Mouse (Mus musculus): Measurements from ENCODE around the gene Cd247.

- TF ChIP-seq POLR2A (IDR thresholded peaks at IDR 0.05; ENCODE audit: control insufficient read depth, extremely low read depth, insufficient read depth, low read length, poor library complexity) (no peak), CTCF (IDR thresholded peaks at IDR 0.05; ENCODE audit: borderline replicate concordance, control insufficient read depth, extremely low read depth, insufficient read depth, low read length, poor library complexity) (no peak)
Observed at GRCm38 (mm10) chr1:165804133-165804532, 15.7 kb downstream of the Cd247 start.

All from thymus, adult 2 months (tissue).